Mouse (Mus musculus) kidney, postnatal 25 days (tissue): ENCODE results near the gene Ddx4.
A peak's percentile ranks its signal among the peaks of the same experiment; 100 is the strongest.
"Not testable (repeated sequence)": the region's sequence is repeated elsewhere in the genome, so short reads cannot be mapped to it uniquely, and the experiment has no call there.

Source experiments
- DNase-seq, 2 experiments: peaks; one replicate each; pipeline ENCODE4 v3.0.0; 2021; ENCODE audit warnings: mixed read lengths in 2 of 2

Ddx4 gene

DNA sequence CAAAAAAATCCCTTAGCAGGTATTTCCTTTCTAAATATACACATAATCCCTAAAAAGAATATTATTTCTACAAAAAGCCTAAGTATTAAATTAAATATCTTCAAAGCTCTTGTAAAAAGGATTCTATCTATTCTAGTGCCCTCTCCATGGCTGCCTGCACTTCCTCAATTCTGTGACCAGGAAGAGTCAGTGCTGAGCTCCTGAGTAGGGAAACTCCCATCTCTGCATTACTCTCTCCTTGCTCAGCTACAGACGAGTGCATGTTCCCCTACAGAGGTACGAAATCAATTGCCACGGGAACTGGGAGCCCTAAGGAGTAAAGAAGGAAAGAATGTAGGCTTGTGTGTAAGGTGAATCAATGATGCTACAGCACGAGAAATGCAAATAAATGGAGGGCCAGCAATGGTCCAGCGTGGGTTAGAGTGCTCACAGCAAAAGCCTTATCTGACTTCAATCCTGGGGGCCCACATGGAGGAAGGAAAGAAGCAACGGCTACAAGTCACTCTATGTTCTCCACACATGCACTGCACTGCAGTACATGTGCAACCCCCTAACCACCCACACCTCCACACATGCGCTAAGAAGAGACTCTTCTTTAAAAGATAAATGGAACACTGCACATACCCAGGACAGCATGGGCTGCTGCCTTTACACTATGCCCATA, 17.0 kb downstream of the Ddx4 start:
- no peak for DNase-seq

DNA sequence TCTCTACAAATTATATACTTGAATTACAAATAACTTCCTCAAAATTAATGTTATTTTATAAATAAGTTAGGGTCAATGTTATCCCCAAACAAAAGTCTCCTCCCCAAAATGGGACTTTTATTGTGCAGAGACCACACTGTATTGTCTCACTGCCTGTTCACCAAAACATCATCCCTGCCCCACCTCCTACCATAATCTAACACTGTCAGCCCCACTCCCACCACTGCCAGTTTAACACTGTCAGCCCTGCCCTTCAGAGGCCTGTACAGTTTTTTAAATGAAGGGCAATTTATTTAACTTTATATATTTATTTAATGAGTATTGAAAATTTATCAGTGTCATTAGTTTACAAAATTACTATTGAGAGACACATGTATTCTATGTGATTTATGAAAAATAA, 26.7 kb downstream of the Ddx4 start:
- DNase-seq = no peak

DNA sequence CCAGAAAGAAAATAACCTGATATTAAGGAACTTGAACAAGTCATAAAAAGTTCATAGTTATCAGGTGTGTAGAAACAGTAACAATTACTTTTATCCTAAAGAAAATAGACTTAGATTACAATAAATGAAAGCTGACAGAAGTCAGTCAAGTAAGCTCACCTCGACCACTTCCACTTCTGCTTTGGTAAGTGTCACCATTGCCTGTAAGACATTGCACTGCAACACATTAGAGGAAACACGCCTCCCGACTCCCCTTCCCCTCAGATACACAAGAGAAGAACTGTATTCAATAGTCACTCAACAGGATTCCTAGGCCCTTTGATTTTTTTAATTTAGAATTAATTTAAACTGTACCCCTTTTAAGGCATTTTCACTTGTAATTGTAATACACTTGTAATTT, 27.7 kb downstream of the Ddx4 start:
- no peak for DNase-seq

GRCm38 (mm10) chr13:112623656-112624055, 28.6 kb downstream of the Ddx4 start:
- no peak for DNase-seq

GRCm38 (mm10) chr13:112621592-112621991, 30.7 kb downstream of the Ddx4 start:
- no peak for DNase-seq

DNA sequence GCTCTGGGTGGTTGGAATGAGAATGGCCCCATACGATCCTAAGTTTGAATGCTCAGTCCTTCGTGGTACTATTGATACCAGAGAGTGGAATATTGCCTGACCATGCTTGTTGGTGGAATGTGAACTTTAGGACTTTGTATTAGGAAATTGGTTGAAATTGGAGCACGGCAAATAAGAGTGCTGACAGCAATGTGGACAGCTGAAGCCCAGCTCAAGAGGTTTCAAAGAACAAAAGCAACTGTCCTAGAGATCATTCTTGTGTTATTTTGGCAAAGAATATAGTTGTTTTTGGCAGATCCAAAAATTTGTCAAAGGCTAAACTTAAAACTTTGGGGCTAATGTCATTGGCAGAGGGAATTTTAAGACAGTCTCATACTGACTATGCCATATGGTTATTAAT, 43.7 kb downstream of the Ddx4 start:
- DNase-seq = no peak

DNA sequence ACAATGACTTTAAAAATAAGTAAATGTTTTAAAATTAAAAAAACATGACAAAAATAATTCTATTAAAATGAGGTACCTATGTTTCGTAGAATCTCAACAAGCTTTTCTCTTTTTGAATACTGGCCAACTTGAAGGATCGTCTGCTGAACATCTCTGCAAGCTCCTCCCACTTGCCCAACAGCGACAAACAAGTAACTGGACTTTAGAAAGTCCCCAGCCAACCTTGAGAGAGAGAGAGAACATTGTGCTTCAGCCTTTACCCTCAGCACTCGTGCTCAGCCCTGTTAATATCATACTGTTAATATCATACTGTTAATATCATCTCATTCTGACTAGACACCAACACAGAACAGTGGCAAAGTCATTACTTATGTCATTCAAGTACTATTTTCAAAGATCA, 47.9 kb downstream of the Ddx4 start:
- no peak for DNase-seq

DNA sequence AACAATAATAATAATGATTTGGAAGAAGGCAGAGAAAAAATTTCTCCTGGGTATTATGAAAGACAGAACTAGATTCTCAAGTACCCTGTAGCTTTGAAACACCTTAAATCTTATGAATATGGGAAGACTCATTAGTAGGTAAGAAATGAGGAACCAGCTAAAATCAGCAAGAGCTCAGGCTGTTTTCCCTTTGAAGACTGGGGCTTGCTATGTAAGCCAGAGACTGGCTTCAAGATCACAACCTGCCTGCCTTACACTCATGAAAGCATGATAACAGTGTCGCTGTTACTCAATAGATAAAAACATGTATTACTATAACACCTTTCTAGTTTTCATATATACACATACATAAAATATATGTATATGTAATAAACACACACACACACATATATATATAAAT, 48.4 kb downstream of the Ddx4 start:
- DNase-seq = no peak

- DNase-seq = no peak
These were observed 49.7 kb downstream of the Ddx4 start for GRCm38 (mm10) chr13:112602607-112603006.

DNA sequence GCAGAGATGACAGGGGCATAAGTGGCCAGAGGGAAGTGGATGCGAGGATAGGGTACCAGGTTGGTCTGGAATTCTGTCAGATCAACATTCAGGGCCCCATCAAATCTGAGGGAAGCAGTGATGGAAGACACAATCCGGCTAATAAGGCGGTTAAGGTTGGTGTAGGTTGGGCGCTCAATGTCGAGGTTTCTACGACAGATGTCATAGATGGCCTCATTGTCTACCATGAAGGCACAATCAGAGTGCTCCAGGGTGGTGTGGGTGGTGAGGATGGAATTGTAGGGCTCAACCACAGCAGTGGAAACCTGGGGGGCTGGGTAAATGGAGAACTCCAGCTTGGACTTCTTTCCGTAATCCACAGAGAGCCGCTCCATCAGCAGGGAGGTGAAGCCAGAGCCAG, 58.0 kb downstream of the Ddx4 start, which contains the start of gene Il31ra:
Gene Il31ra (minus strand): TSS at position 101 of the 400 bp plus-strand sequence.
- DNase-seq = not testable (repeated sequence)

- no peak for DNase-seq
These were observed 62.0 kb downstream of the Ddx4 start for GRCm38 (mm10) chr13:112590254-112590653.

DNA sequence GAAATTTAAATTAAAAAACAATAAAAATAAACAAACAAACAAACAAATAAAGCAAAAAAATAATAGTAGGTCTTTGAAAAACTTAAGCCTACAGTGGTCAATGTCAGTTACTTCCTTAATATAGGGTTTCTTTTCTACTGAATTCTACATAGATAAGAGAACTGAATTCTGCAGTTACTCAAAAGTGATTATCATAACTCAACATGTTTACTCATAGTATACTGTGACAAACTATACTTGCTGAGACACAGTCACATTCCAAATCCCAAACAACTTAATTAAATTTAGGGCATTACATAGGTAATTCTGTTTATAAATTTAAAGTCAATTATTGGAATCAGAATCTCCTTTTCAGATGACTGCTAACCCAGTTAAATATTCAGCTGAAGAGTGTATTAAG, 62.6 kb downstream of the Ddx4 start:
- DNase-seq = no peak

DNA sequence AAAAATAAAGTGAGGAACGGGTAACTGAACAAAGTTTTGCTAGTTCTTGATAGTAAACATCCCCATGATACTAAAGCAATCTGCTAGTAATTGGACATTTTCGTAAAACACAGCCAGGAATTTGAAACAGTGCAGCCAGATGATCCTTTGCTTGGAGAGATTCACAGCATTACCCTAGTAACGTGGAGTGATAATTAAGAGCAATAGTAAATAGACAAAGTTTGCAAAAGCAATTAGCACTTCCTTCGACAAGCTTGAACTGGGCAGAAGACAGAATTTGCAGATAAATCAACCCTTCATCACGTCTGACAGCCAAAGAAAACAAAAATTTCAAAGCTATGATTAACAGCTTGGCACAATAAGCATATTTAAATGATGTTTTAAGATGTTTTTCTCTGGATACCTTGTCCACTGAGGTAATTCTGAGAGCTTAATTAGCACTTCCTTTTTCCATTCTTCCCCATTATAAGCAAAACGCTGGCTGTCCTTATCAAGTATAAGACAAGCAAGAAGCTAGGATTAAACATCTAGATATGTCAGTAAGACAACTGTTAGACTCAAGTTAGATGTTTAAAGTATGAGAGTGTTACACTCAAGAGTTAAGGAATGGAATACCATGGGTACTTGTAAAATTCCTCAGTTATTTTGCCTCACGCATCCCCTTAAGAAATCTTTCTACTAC, 67.6 kb downstream of the Ddx4 start:
- no peak for DNase-seq

- no peak for DNase-seq
These were observed 70.0 kb downstream of the Ddx4 start for GRCm38 (mm10) chr13:112582291-112582690.

- no peak for DNase-seq
These were observed 70.5 kb downstream of the Ddx4 start for GRCm38 (mm10) chr13:112581796-112582195.

DNA sequence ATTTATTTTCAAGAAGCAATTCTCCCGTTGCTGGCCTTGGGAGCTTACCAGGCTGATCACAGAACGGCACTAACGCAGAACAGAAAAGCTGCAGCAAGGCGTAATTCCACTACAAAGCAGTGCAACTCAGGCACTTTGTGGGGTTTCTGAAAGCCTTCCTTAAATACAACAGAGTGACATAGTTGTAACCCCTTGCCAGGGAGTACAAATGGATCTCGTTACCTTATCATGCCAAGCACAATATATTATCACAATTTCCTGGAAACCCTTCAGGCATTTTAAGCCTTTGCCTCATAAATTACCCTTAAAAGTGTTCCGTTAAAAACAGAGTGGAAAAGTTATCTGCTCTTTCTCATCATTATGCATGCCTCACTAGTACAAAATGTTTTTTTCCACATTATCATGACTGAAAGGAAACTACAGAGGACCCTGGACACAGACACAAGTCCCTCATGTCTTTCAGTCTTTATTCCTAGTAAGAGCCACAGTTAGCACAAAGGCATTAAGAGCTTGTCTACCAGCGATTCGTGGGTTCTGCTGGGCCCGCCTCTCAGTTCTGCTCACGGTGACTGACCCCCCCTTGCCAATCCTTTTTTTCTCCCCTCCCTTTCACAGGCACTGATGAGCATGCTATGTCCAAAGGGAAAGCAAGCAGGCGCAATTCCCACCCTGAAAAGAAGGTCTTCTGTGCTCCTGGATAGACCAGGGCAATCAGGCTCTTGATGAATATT, 71.5 kb downstream of the Ddx4 start:
- no peak for DNase-seq

DNA sequence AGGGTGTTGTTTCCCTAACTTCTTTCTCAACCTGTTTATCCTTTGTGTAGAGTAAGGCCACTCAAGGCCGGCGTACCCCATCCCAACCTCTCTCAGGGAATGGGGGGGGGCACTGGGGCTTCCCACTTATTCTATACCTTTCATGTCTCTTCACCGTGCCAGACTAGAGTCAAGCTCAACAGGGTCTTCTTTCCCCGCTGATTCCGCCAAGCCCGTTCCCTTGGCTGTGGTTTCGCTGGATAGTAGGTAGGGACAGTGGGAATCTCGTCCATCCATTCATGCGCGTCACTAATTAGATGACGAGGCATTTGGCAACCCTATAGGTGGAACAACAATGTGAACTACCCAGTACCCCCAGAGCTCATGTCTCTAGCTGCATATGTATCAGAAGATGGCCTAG, 74.2 kb downstream of the Ddx4 start:
- DNase-seq = peak; percentile 96 to 97

DNA sequence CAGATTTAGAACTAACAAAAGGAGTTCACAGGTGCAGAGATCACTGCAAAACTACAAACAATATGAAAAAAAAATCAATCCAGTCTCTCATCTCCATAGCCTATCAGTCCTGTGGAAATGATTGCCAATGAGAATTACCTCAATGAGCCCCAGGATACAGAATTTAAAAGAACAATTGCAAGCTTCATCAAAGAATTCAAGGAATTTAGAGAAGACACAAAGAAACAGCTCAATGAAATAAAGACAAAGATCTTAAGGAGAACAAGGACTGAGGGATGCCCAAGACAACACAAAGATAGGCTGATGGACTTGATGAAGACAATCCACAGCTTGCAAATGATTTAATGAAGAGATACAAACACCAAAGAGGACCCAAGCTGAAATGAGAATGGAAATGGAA, 78.5 kb downstream of the Ddx4 start:
- DNase-seq = no peak

- no peak for DNase-seq
These were observed 81.5 kb downstream of the Ddx4 start for GRCm38 (mm10) chr13:112570768-112571167.

DNA sequence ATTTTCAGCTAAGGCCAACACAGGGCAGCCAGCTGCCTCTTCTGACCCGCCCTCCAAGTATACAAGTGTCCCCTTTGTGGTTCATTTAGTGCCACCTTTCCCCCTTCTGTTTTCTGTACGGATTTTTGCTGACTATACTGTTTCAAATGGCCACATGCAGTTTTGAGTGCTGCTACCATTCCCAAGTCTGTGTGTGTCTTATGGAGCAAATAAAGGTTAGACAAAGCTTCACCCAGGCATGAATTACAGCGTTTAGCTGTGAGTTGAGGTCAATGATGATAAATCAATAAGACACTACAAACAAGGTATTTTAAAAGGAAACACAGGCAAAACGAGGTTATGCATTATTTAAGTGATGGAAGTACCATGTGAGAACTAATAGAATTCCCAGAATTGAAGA, 82.7 kb downstream of the Ddx4 start:
- no peak for DNase-seq

GRCm38 (mm10) chr13:112560554-112561138, 91.6 kb downstream of the Ddx4 start:
- no peak for DNase-seq

GRCm38 (mm10) chr13:112556501-112556900, 95.8 kb downstream of the Ddx4 start:
- DNase-seq = peak in 1 of 2 experiments; percentile 35

GRCm38 (mm10) chr13:112553304-112553703, 99.0 kb downstream of the Ddx4 start:
- no peak for DNase-seq
